Mouse (Mus musculus): ENCODE measurements around the gene Nle1. TPM values are rescaled to one million over a fixed set of nuclear protein-coding genes. Genes with fewer than 3 reads are reported as not detected.
A peak's percentile ranks its signal among the peaks of the same experiment; 100 is the strongest.

Nle1 gene
- polyA plus RNA-seq, 1 experiment from 2014 or later = 42.5 TPM

GRCm38 (mm10) chr11:82905816-82906215 is 2.4 kb downstream of the Nle1 start:
- ATAC-seq (replicated peaks; ENCODE audit: low FRiP score, low TSS enrichment, low read depth) (no peak), DNase-seq (ENCODE audit: low spot score) (no peak)
- H3K27me3 ChIP-seq (replicated peaks; ENCODE audit: control insufficient read depth, insufficient read depth, low read length) = no peaks in the 10 kb centered on the region
- no peak overlapping the region for H3K27ac ChIP-seq (ENCODE audit: low read depth)
- no peak overlapping the region for H3K4me3 ChIP-seq (ENCODE audit: low read depth, low read length)
- H3K4me2 ChIP-seq (ENCODE audit: low read length) = no peak overlapping the region
- no peaks in the 10 kb centered on the region for H3K9me3 ChIP-seq (ENCODE audit: control insufficient read depth, low read length)
- peaks cover 61% of the 10 kb centered on the region for H3K36me3 ChIP-seq (ENCODE audit: control insufficient read depth, insufficient read depth, low read length)
- no peak overlapping the region for H3K9ac ChIP-seq (ENCODE audit: low read length)
- 93% methylated on average over 5 of the region's 5 CpGs for WGBS
- H3K4me1 ChIP-seq (replicated peaks; ENCODE audit: control insufficient read depth, insufficient read depth, low read length) = peaks cover 3% of the 10 kb centered on the region; the same call in 1 of the 2 replicates

GRCm38 (mm10) chr11:82904952-82905351 is 3.3 kb downstream of the Nle1 start:
- H3K27ac ChIP-seq (ENCODE audit: low read depth) = no peak overlapping the region
- no peak overlapping the region for H3K4me2 ChIP-seq (ENCODE audit: low read length)
- no peaks in the 10 kb centered on the region for H3K27me3 ChIP-seq (replicated peaks; ENCODE audit: control insufficient read depth, insufficient read depth, low read length)
- ATAC-seq (replicated peaks; ENCODE audit: low FRiP score, low TSS enrichment, low read depth) = no peak
- DNase-seq (ENCODE audit: low spot score) = no peak
- no peaks in the 10 kb centered on the region for H3K9me3 ChIP-seq (ENCODE audit: control insufficient read depth, low read length)
- H3K4me3 ChIP-seq (ENCODE audit: low read depth, low read length) = no peak overlapping the region
- 63% methylated on average over 8 of the region's 8 CpGs for WGBS
- H3K4me1 ChIP-seq (replicated peaks; ENCODE audit: control insufficient read depth, insufficient read depth, low read length) = peaks cover 3% of the 10 kb centered on the region; the same call in 1 of the 2 replicates
- no peak overlapping the region for H3K9ac ChIP-seq (ENCODE audit: low read length)
- H3K36me3 ChIP-seq (ENCODE audit: control insufficient read depth, insufficient read depth, low read length) = peaks cover 70% of the 10 kb centered on the region

GRCm38 (mm10) chr11:82901606-82902310 is 6.5 kb downstream of the Nle1 start:
- Histone ChIP-seq H3K36me3 (ENCODE audit: control insufficient read depth, insufficient read depth, low read length) (peaks cover 73% of the 10 kb centered on the region), H3K9me3 (ENCODE audit: control insufficient read depth, low read length) (no peaks in the 10 kb centered on the region), H3K4me3 (ENCODE audit: low read depth, low read length) (no peak overlapping the region), H3K9ac (ENCODE audit: low read length) (no peak overlapping the region), H3K4me1 (replicated peaks; ENCODE audit: control insufficient read depth, insufficient read depth, low read length) (no peaks in the 10 kb centered on the region), H3K27me3 (replicated peaks; ENCODE audit: control insufficient read depth, insufficient read depth, low read length) (no peaks in the 10 kb centered on the region), H3K4me2 (ENCODE audit: low read length) (no peak overlapping the region), H3K27ac (ENCODE audit: low read depth) (no peak overlapping the region)
- DNase-seq (ENCODE audit: low spot score) = no peak
- WGBS = 93% methylated on average over 20 of the region's 20 CpGs
- no peak for ATAC-seq (replicated peaks; ENCODE audit: low FRiP score, low TSS enrichment, low read depth)

GRCm38 (mm10) chr11:82899720-82900119 is 8.5 kb downstream of the Nle1 start:
- no peak overlapping the region for H3K9ac ChIP-seq (ENCODE audit: low read length)
- H3K4me2 ChIP-seq (ENCODE audit: low read length) = no peak overlapping the region
- no peaks in the 10 kb centered on the region for H3K27me3 ChIP-seq (replicated peaks; ENCODE audit: control insufficient read depth, insufficient read depth, low read length)
- H3K36me3 ChIP-seq (ENCODE audit: control insufficient read depth, insufficient read depth, low read length) = peaks cover 53% of the 10 kb centered on the region
- WGBS = 93% methylated on average over 5 of the region's 5 CpGs
- H3K4me1 ChIP-seq (replicated peaks; ENCODE audit: control insufficient read depth, insufficient read depth, low read length) = no peaks in the 10 kb centered on the region
- ATAC-seq (replicated peaks; ENCODE audit: low FRiP score, low TSS enrichment, low read depth) = no peak
- no peak overlapping the region for H3K4me3 ChIP-seq (ENCODE audit: low read depth, low read length)
- no peak overlapping the region for H3K27ac ChIP-seq (ENCODE audit: low read depth)
- no peaks in the 10 kb centered on the region for H3K9me3 ChIP-seq (ENCODE audit: control insufficient read depth, low read length)
- no peak for DNase-seq (ENCODE audit: low spot score)

GRCm38 (mm10) chr11:82897478-82897877 is 10.7 kb downstream of the Nle1 start:
- H3K9ac ChIP-seq (ENCODE audit: low read length) = no peak overlapping the region
- 88% methylated on average over 10 of the region's 10 CpGs for WGBS
- peaks cover 30% of the 10 kb centered on the region for H3K36me3 ChIP-seq (ENCODE audit: control insufficient read depth, insufficient read depth, low read length)
- H3K4me1 ChIP-seq (replicated peaks; ENCODE audit: control insufficient read depth, insufficient read depth, low read length) = no peaks in the 10 kb centered on the region
- DNase-seq (ENCODE audit: low spot score) (no peak), ATAC-seq (replicated peaks; ENCODE audit: low FRiP score, low TSS enrichment, low read depth) (0 out of 2 replicates have a peak, but pooled peaks have one; percentile 20)
- no peaks in the 10 kb centered on the region for H3K27me3 ChIP-seq (replicated peaks; ENCODE audit: control insufficient read depth, insufficient read depth, low read length)
- no peak overlapping the region for H3K4me3 ChIP-seq (ENCODE audit: low read depth, low read length)
- H3K9me3 ChIP-seq (ENCODE audit: control insufficient read depth, low read length) = no peaks in the 10 kb centered on the region
- H3K27ac ChIP-seq (ENCODE audit: low read depth) = no peak overlapping the region
- no peak overlapping the region for H3K4me2 ChIP-seq (ENCODE audit: low read length)

DNA sequence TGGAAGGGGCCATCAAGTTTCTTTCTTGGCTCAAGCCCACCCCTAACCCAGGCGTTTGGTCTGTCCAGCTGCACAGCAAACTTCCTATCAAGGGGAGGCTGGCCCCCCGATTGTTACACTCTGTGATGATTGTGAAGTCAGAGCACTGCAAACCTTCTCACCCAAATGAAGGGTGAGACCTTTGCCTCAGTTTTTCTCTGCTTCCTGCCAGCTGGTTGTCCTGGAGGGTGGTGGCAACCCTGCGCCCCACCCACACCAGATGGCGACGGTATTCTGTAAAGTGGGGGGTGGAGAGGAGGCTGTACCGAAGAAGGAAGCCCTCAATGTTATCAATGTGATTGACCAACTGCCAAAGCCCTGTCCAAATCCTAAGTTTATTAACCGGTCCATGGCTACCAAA is 16.3 kb downstream of the Nle1 start, which contains the start of gene Fndc8:
Fndc8 (plus strand) TSS at position 189 of the 400 bp plus-strand sequence.
- Histone ChIP-seq H3K4me2 (ENCODE audit: low read length) (no peak within 1 kb of the TSS), H3K27ac (ENCODE audit: low read depth) (no peak within 1 kb of the TSS), H3K9me3 (ENCODE audit: control insufficient read depth, low read length) (no peaks in the 10 kb centered on the region), H3K27me3 (replicated peaks; ENCODE audit: control insufficient read depth, insufficient read depth, low read length) (no peaks in the 10 kb centered on the region), H3K4me1 (replicated peaks; ENCODE audit: control insufficient read depth, insufficient read depth, low read length) (peaks cover 16% of the 10 kb centered on the region; the same call in 1 of the 2 replicates), H3K36me3 (ENCODE audit: control insufficient read depth, insufficient read depth, low read length) (no peaks in the 10 kb centered on the region), H3K4me3 (ENCODE audit: low read depth, low read length) (no peak within 1 kb of the TSS), H3K9ac (ENCODE audit: low read length) (no peak within 1 kb of the TSS)
- DNase-seq (ENCODE audit: low spot score) (no peak), ATAC-seq (replicated peaks; ENCODE audit: low FRiP score, low TSS enrichment, low read depth) (no peak)
- 50% methylated on average over 7 of the region's 7 CpGs for WGBS

DNA sequence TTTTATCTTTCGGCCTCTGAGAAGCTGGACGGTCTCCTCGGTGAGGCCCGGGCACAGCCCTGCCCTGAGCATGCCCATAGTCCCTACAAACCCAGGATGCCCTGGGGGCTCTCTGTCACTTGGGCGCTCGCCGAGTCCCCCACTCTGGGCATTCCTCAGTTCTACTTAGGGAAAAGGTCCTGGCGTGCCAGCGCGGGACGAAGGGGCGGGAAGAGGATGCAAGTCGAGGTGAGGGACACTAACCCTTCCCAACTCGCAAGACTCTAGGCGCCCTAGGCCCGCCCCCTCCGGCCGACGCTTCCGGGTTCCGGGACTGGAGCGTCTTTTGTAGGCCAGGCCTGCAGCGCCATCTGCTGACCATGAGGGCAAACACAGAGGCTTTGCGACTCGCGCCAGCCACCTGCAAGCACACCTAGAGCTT is 17.9 kb downstream of the Nle1 start, which contains the start of gene Rad51d:
Rad51d (minus strand) TSS at position 273 of the 421 bp plus-strand sequence.
- no peaks in the 10 kb centered on the region for H3K9me3 ChIP-seq (ENCODE audit: control insufficient read depth, low read length)
- peak within 1 kb of the TSS; percentile 29 for H3K27ac ChIP-seq (ENCODE audit: low read depth)

DNA sequence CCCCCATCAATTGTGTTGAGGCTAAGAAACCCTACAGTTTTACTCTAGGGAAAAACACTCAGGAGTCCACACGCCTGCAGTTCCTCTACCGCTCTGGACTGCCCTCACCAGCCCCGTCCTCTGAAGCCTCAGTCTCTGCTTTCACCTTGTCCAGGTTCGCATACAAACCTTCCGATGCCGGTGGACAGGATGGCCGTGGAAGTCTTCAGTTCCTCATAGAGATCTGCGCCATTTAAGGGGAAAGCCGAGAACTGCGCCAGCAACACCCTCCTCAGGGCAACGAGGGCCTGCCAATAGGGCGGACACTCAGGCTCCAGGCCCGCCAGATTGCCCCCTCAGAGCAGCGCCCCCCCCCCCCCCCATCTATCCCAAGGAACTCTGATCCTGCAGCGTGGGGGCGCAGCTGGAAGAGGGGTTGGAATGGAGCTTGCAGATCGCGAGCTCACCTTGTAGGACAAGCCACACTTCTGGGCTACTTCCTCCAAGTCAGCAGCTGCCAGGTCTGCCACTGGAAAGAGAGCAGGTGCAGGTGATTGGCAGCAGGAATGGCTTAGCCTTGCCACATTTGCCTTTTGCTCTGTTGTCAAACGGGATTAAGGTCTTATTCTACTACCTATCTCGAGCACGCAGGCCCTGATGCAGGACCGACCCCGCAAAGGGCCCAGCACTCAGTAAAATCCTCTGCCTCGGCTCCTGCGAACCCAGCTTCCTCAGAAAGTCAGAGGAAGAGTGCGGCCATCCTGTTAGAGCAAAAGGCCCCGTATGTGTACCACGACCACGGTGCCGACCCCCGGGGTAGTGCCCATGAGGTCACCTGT is 18.5 kb downstream of the Nle1 start:
- H3K4me3 ChIP-seq (ENCODE audit: low read depth, low read length) = peak overlapping the region; percentile 62
- H3K27me3 ChIP-seq (replicated peaks; ENCODE audit: control insufficient read depth, insufficient read depth, low read length) = no peaks in the 10 kb centered on the region
- H3K9me3 ChIP-seq (ENCODE audit: control insufficient read depth, low read length) = no peaks in the 10 kb centered on the region
- no peaks in the 10 kb centered on the region for H3K36me3 ChIP-seq (ENCODE audit: control insufficient read depth, insufficient read depth, low read length)
- DNase-seq (ENCODE audit: low spot score) (no peak), ATAC-seq (replicated peaks; ENCODE audit: low FRiP score, low TSS enrichment, low read depth) (peak; percentile 47)
- peak overlapping the region; percentile 90 for H3K4me2 ChIP-seq (ENCODE audit: low read length)
- H3K9ac ChIP-seq (ENCODE audit: low read length) = peak overlapping the region; percentile 57
- H3K4me1 ChIP-seq (replicated peaks; ENCODE audit: control insufficient read depth, insufficient read depth, low read length) = peaks cover 16% of the 10 kb centered on the region; the same call in 1 of the 2 replicates
- peak overlapping the region; percentile 29 for H3K27ac ChIP-seq (ENCODE audit: low read depth)
- 9% methylated on average over 30 of the region's 31 CpGs for WGBS

More for the DNA sequence above, 17.9 kb downstream of the Nle1 start, which contains the start of gene Rad51d:
- no peaks in the 10 kb centered on the region for H3K27me3 ChIP-seq (replicated peaks; ENCODE audit: control insufficient read depth, insufficient read depth, low read length)
- H3K4me3 ChIP-seq (ENCODE audit: low read depth, low read length) = peak within 1 kb of the TSS; percentile 62
- H3K4me2 ChIP-seq (ENCODE audit: low read length) = peak within 1 kb of the TSS; percentile 90
- DNase-seq (ENCODE audit: low spot score) = peak; percentile 97
- peak within 1 kb of the TSS; percentile 57 for H3K9ac ChIP-seq (ENCODE audit: low read length)
- no peaks in the 10 kb centered on the region for H3K36me3 ChIP-seq (ENCODE audit: control insufficient read depth, insufficient read depth, low read length)
- H3K4me1 ChIP-seq (replicated peaks; ENCODE audit: control insufficient read depth, insufficient read depth, low read length) = peaks cover 16% of the 10 kb centered on the region; the same call in 1 of the 2 replicates
- peak; percentile 90 for ATAC-seq (replicated peaks; ENCODE audit: low FRiP score, low TSS enrichment, low read depth)
- WGBS = under 1% methylated on average over 24 of the region's 26 CpGs
